Mouse (Mus musculus) erythroblast, embryonic 14.5 days (primary cell): Measurements from ENCODE around the gene Saal1.

Experiments
- GATA1 ChIP-seq: IDR thresholded peaks from 2 replicates; pipeline ENCODE4 v1.6.1; 2012; ENCODE audit warnings: low read length, inconsistent platforms, mixed read lengths
- TAL1 ChIP-seq: IDR thresholded peaks from 3 replicates; pipeline ENCODE4 v1.6.1; 2012; ENCODE audit warnings: low read length, inconsistent platforms, mixed read lengths

- TF ChIP-seq GATA1 = no peak
- TF ChIP-seq TAL1 = no peak
Observed at GRCm38 (mm10) chr7:46712250-46712649, 1.8 kb upstream of the Saal1 start.
